Mouse (Mus musculus) G1E (cell line): ENCODE results near the gene Fndc7.

ENCODE experiments used
- CTCF ChIP-seq: IDR thresholded peaks from 2 replicates; pipeline ENCODE4 v1.5.1; 2012; ENCODE audit warnings: low read depth, low read length, inconsistent platforms, mixed read lengths
- GATA1 ChIP-seq: IDR thresholded peaks from 2 replicates; pipeline ENCODE4 v1.6.1; 2012; ENCODE audit warnings: borderline replicate concordance, low read length, inconsistent platforms, mixed read lengths

GRCm38 (mm10) chr3:108886934-108887617 is 2.7 kb downstream of the Fndc7 start:
- TF ChIP-seq CTCF (no peak), GATA1 (no peak)
